Mouse (Mus musculus): ENCODE data around the gene Btbd35f5. TPM values are rescaled to one million over a fixed set of nuclear protein-coding genes. Genes with fewer than 3 reads are reported as not detected.

Btbd35f5 gene
- polyA plus RNA-seq (2021; fragmentation: Nextera tagmentation), result not detected in 2 replicates
- long read RNA-seq, experiment 1, result 0 reads
- long read RNA-seq, experiment 2, result 0 reads

GRCm38 (mm10) chrX:32973597-32973996 is at the start of gene Btbd35f5:
TSS of gene Btbd35f5 (plus strand) at chrX:32973897.

GRCm38 (mm10) chrX:32941468-32941867 is 32.2 kb upstream of the Btbd35f5 start, which contains the start of gene Gm21789:
TSS of gene Gm21789 (plus strand) at chrX:32941768.

Other genes with a start within 250 kb of the Btbd35f5 start
- gene Btbd35f21, start 247.8 kb upstream of the Btbd35f5 start, polyA plus RNA-seq (2021; fragmentation: Nextera tagmentation), result not detected in 2 replicates
- gene Btbd35f30, start 79.3 kb upstream of the Btbd35f5 start, polyA plus RNA-seq (2021; fragmentation: Nextera tagmentation), result not detected in 2 replicates
- not detected in 2 replicates for gene Gm21789, start 32.1 kb upstream of the Btbd35f5 start, polyA plus RNA-seq (2021; fragmentation: Nextera tagmentation)